In genomic region chr10:111966394-111966793, GRCm38 (mm10) we compare ENCODE assay signal across 1 mouse cellular context.
TF ChIP-seq lines count a peak whose summit lies in the region.

No protein-coding gene starts in this region.

TF ChIP-seq in CH12.LX, 34 proteins besides CTCF, POLR2A, EP300 and RAD21:
- TF ChIP-seq MEF2A (IDR thresholded peaks at IDR 0.05; ENCODE audit: borderline replicate concordance, low read depth, low read length) (no peak), GABPA (IDR thresholded peaks at IDR 0.05; ENCODE audit: insufficient replicate concordance, low read depth, low read length) (no peak), ZMIZ1 (IDR thresholded peaks at IDR 0.05; ENCODE audit: low read depth, low read length) (no peak), UBTF (IDR thresholded peaks at IDR 0.05; ENCODE audit: low read depth, low read length) (no peak), TCF12 (IDR thresholded peaks at IDR 0.05; ENCODE audit: low read depth, low read length) (no peak), E2F4 (IDR thresholded peaks at IDR 0.05; ENCODE audit: insufficient replicate concordance, low read depth, low read length) (no peak), TBP (conservative IDR thresholded peaks at IDR 0.05; ENCODE audit: low read depth, low read length) (no peak), MXI1 (IDR thresholded peaks at IDR 0.05; ENCODE audit: low read depth, low read length) (no peak), RCOR1 (conservative IDR thresholded peaks at IDR 0.05; ENCODE audit: low read depth, low read length) (no peak)
